Mouse (Mus musculus) embryonic fibroblast, embryonic 13.5 days (primary cell): ENCODE measurements around the gene Olfr448.

Source experiments
- CTCF ChIP-seq: IDR thresholded peaks from 2 replicates; pipeline ENCODE4 v1.5.1; 2011; ENCODE audit warnings: mild to moderate bottlenecking, control low read depth, low read length, moderate library complexity, borderline replicate concordance; ENCODE audit not compliant: insufficient read depth
- POLR2A ChIP-seq: IDR thresholded peaks from 2 replicates; pipeline ENCODE4 v1.6.1; 2011; ENCODE audit warnings: low read depth, mild to moderate bottlenecking, control low read depth, low read length, moderate library complexity

DNA sequence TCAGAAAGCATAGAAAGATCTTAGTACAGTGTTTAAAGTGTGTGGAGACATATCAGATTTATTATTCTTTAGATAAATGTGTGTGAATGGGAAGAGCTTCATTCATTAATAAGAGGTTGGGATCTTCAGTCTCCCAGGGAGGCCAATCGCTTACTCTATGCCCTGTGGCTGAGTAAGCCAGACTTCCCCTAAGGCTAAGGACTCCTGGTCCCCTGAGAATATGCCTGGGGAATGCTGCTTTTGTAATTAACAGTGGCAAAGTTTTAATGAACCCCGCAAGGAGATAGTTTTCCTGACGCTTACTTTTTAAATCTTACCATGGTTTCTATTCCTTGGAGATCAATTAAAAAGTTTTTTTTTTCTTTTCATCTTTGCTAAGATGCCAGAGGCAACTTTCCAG is 20.5 kb upstream of the Olfr448 start:
- no peak for TF ChIP-seq POLR2A
- TF ChIP-seq CTCF: no peak
